Mouse (Mus musculus): ENCODE results near the gene Dip2b.

GRCm38 (mm10) chr15:100247296-100247695 lies 208.8 kb downstream of the Dip2b start:
- no peak for TF ChIP-seq POLR2A (IDR thresholded peaks at IDR 0.05; ENCODE audit: insufficient read depth, low read depth, low read length)
- TF ChIP-seq CTCF (IDR thresholded peaks at IDR 0.05), result no peak
- TF ChIP-seq EP300 (IDR thresholded peaks at IDR 0.05; ENCODE audit: insufficient read depth, low read depth, low read length), result no peak
